Mouse (Mus musculus) right cerebral cortex, adult 18-20 months (tissue): ENCODE data around the gene Nup93.

Source experiments
- DNase-seq: peaks from one replicate; pipeline ENCODE4 v3.0.0; 2022; ENCODE audit warnings: mixed read lengths

Gene Nup93

GRCm38 (mm10) chr8:94365410-94365981, 151.1 kb downstream of the Nup93 start:
- DNase-seq: no peak
